Mouse (Mus musculus) myocyte (in vitro differentiated cells): ENCODE results near the gene Lyrm9.

ENCODE experiments used
- MAX ChIP-seq: IDR thresholded peaks from one replicate; pipeline ENCODE4 v1.6.1; 2011; ENCODE audit warnings: low read depth, mild to moderate bottlenecking, control low read depth
- MYOD1 ChIP-seq, 3 experiments: IDR thresholded peaks; one replicate each; pipeline ENCODE4 v1.6.1; 2011; ENCODE audit warnings: control low read depth in 2 of 3, low read depth in 2 of 3, mild to moderate bottlenecking in 2 of 3, moderate library complexity in 1 of 3; ENCODE audit not compliant: insufficient read length in 2 of 3, control insufficient read depth in 1 of 3
- MYOG ChIP-seq, 3 experiments: IDR thresholded peaks; one replicate each; pipeline ENCODE4 v1.6.1; 2011; ENCODE audit warnings: control low read depth in 2 of 3, low read depth in 2 of 3, mild to moderate bottlenecking in 2 of 3; ENCODE audit not compliant: insufficient read length in 2 of 3, control insufficient read depth in 1 of 3, insufficient read depth in 1 of 3
- POLR2A ChIP-seq: IDR thresholded peaks from one replicate; pipeline ENCODE4 v1.6.1; 2011; ENCODE audit warnings: low read depth, mild to moderate bottlenecking, control low read depth, moderate library complexity; ENCODE audit not compliant: insufficient read length

DNA sequence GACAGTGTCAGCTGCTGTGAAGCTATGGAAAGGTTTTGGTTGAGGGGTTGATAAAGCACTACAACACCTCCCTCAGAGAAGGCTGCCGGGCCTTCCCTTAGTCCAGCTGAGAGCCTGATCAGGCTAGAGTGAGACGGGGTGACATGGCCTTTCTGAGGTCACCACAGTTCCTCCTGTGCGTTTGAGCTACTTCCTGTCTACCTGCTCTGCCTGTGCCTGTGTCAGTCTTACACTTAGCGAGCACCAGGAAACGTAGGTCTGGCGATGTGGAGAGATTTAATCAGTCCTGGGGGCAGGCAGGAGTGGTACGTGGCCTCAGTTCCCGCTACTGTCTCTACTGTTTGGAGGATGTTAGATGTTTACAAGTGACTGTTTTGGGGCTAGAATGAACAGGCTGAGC lies 3.8 kb downstream of the Lyrm9 start:
- TF ChIP-seq MYOG (IDR thresholded peaks at IDR 0.05; ENCODE audit: control insufficient read depth in 1 of 3, insufficient read depth in 1 of 3, insufficient read length in 2 of 3, low read depth in 2 of 3) (no peak), MYOD1 (IDR thresholded peaks at IDR 0.05; ENCODE audit: control insufficient read depth in 1 of 3, insufficient read length in 2 of 3, low read depth in 2 of 3) (no peak), POLR2A (no peak), MAX (no peak)
